Mouse (Mus musculus) brain, embryonic 14.5 days (tissue): ENCODE results near the gene Gpr157.

Experiments used
- CTCF ChIP-seq: fragments of 200-500 bp; IDR thresholded peaks from 2 replicates; pipeline ENCODE4 v1.5.1; 2012; ENCODE audit warnings: inconsistent platforms, mild to moderate bottlenecking, moderate library complexity, borderline replicate concordance; ENCODE audit not compliant: insufficient read depth, insufficient read length; ENCODE audit errors: extremely low read depth
- POLR2A ChIP-seq: fragments of 200-500 bp; IDR thresholded peaks from 2 replicates; pipeline ENCODE4 v1.6.1; 2012; ENCODE audit warnings: mild to moderate bottlenecking, inconsistent platforms, borderline replicate concordance; ENCODE audit not compliant: poor library complexity, insufficient read depth, insufficient read length, severe bottlenecking; ENCODE audit errors: extremely low read depth

DNA sequence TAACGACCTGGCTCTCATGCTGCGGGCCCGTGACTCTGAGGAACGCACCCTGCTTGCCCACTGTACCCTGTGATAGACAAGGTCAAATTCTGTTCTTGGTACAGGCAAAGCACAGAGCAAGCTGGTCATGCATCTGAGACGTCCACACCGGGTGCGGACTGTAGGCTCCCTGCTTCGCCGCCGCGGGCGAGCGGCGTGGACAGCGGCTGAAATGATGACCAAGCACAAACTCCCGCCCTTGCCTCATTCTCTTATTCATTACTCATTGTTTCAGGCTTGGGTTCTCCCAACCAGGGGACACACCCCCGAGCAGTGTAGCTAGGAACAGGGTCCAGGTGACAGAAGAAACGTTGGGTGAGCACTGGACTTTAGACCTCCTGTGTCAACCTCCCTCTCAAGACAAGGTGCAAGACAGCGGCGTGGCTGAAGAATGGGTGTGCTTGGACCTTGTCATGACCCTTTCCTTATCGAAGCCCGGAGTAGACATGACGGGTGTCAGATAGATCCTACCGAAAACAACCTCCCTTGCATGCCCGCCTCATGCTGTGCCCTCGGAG, 27.4 kb downstream of the Gpr157 start:
- TF ChIP-seq CTCF, result no peak
- TF ChIP-seq POLR2A, result no peak
